Mouse (Mus musculus): ENCODE measurements around the gene Cep128. TPM values are rescaled to one million over a fixed set of nuclear protein-coding genes. Genes with fewer than 3 reads are reported as not detected.

The Cep128 gene
- polyA plus RNA-seq, 1 experiment: 12.8 TPM

DNA sequence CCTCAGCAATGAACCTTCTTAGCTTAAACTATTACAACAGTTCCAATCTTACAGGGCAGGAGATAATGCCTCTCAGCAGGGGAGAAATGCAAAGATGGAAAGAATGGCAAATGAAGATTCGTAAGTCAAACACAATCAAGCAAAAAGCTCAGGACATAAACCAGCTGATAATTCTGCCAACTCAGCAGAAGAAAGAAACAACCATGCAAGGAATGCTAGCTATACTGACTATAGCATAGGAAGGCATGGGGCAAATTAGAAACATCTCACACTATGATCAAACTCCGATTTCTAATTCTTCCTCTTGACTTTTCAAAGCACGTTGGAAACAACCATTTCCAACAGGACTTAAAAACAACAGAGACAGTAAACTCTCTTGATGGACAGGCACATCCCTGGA is 120.5 kb downstream of the Cep128 start:
- H3K36me3 ChIP-seq (ENCODE audit: control insufficient read depth, insufficient read depth, low read length): peaks cover 6% of the 10 kb centered on the region
- H3K27me3 ChIP-seq (ENCODE audit: control insufficient read depth, insufficient read depth, low read length): no peaks in the 10 kb centered on the region
- no peak for DNase-seq
- H3K27ac ChIP-seq (ENCODE audit: control insufficient read depth, insufficient read depth, low read length): no peak overlapping the region
- H3K4me3 ChIP-seq (ENCODE audit: control insufficient read depth, insufficient read depth, low read length): no peak overlapping the region
- H3K4me1 ChIP-seq (replicated peaks; ENCODE audit: control insufficient read depth, insufficient read depth, low read length): no peaks in the 10 kb centered on the region
- TF ChIP-seq CTCF (IDR thresholded peaks at IDR 0.05; ENCODE audit: borderline replicate concordance, control insufficient read depth, extremely low read depth, insufficient read depth, low read length, poor library complexity) (no peak), POLR2A (IDR thresholded peaks at IDR 0.05; ENCODE audit: control insufficient read depth, extremely low read depth, insufficient read depth, low read length, poor library complexity) (no peak)
- WGBS: 96% methylated on average over 3 of the region's 3 CpGs

DNA sequence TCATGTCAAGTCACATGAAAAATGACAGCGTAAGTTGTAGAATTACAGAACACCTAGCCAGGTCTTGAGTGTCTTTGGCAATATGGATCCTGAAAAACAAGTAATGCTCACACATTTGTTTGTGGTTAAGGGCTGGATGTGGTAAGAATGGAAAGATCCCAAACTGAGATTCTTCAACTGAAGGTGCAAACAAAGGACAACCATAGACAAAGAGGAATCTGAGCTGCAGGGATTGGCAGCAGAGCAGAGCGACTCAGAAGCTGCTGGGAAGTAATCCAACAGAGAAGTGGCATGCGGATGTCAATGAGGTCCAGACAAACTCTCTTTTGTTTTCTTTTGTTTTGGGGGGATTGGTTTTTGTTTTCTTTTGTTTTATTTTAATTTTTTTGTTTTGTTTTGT is 121.4 kb downstream of the Cep128 start:
- no peak overlapping the region for H3K4me3 ChIP-seq (ENCODE audit: control insufficient read depth, insufficient read depth, low read length)
- H3K4me1 ChIP-seq (replicated peaks; ENCODE audit: control insufficient read depth, insufficient read depth, low read length): no peaks in the 10 kb centered on the region
- H3K27me3 ChIP-seq (ENCODE audit: control insufficient read depth, insufficient read depth, low read length): no peaks in the 10 kb centered on the region
- H3K36me3 ChIP-seq (ENCODE audit: control insufficient read depth, insufficient read depth, low read length): peaks cover 6% of the 10 kb centered on the region
- DNase-seq: no peak
- WGBS: 93% methylated on average over 3 of the region's 3 CpGs
- no peak overlapping the region for H3K27ac ChIP-seq (ENCODE audit: control insufficient read depth, insufficient read depth, low read length)
- TF ChIP-seq CTCF (IDR thresholded peaks at IDR 0.05; ENCODE audit: borderline replicate concordance, control insufficient read depth, extremely low read depth, insufficient read depth, low read length, poor library complexity) (no peak), POLR2A (IDR thresholded peaks at IDR 0.05; ENCODE audit: control insufficient read depth, extremely low read depth, insufficient read depth, low read length, poor library complexity) (no peak)

DNA sequence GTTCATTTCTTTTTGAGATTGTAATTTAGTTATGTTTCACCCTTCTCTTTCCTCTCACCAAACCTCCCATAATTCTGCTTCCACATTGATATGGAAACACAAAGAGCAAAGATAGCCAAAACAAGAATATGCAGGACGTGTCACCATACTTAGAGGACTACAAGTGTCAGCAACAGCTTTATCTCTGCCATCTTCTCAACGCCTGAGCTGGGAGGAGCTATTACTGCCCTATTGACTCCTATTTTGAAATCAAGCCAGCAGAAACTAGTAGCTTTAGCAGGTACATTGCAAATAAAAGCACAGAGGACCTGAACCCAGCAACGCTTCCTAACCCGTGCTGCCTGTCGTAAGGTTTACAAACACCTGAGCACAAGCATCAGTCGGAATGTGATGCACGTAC is 127.9 kb downstream of the Cep128 start:
- Histone ChIP-seq H3K36me3 (ENCODE audit: control insufficient read depth, insufficient read depth, low read length) (peaks cover 6% of the 10 kb centered on the region), H3K27ac (ENCODE audit: control insufficient read depth, insufficient read depth, low read length) (no peak overlapping the region), H3K4me3 (ENCODE audit: control insufficient read depth, insufficient read depth, low read length) (no peak overlapping the region), H3K4me1 (replicated peaks; ENCODE audit: control insufficient read depth, insufficient read depth, low read length) (no peaks in the 10 kb centered on the region), H3K27me3 (ENCODE audit: control insufficient read depth, insufficient read depth, low read length) (no peaks in the 10 kb centered on the region)
- TF ChIP-seq POLR2A (IDR thresholded peaks at IDR 0.05; ENCODE audit: control insufficient read depth, extremely low read depth, insufficient read depth, low read length, poor library complexity) (no peak), CTCF (IDR thresholded peaks at IDR 0.05; ENCODE audit: borderline replicate concordance, control insufficient read depth, extremely low read depth, insufficient read depth, low read length, poor library complexity) (no peak)
- WGBS: 93% methylated on average over 7 of the region's 7 CpGs
- no peak for DNase-seq

DNA sequence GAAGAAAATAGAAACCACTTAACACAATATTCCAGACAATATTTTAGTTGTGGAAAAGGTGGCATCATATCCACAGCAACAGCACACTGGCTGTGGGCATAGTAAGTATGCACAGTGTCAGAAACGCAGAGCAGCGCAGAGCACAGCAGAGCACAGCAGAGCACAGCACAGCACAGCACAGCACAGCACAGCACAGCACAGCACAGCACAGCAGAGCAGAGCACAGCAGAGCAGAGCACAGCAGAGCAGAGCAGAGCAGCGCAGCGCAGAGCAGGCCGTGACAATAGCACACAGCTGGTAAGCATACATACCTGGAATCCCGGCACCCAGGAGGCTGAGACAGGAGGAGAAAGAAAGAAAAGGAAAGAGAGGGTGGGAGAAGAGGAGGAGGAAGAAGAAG is 129.4 kb downstream of the Cep128 start:
- WGBS: 98% methylated on average over 6 of the region's 6 CpGs
- DNase-seq: no peak
- H3K27me3 ChIP-seq (ENCODE audit: control insufficient read depth, insufficient read depth, low read length): no peaks in the 10 kb centered on the region
- no peak overlapping the region for H3K4me3 ChIP-seq (ENCODE audit: control insufficient read depth, insufficient read depth, low read length)
- no peak for TF ChIP-seq CTCF (IDR thresholded peaks at IDR 0.05; ENCODE audit: borderline replicate concordance, control insufficient read depth, extremely low read depth, insufficient read depth, low read length, poor library complexity)
- TF ChIP-seq POLR2A (IDR thresholded peaks at IDR 0.05; ENCODE audit: control insufficient read depth, extremely low read depth, insufficient read depth, low read length, poor library complexity): no peak
- H3K4me1 ChIP-seq (replicated peaks; ENCODE audit: control insufficient read depth, insufficient read depth, low read length): no peaks in the 10 kb centered on the region
- no peak overlapping the region for H3K27ac ChIP-seq (ENCODE audit: control insufficient read depth, insufficient read depth, low read length)
- peaks cover 1% of the 10 kb centered on the region; the same call in 1 of the 2 replicates for H3K36me3 ChIP-seq (ENCODE audit: control insufficient read depth, insufficient read depth, low read length)

DNA sequence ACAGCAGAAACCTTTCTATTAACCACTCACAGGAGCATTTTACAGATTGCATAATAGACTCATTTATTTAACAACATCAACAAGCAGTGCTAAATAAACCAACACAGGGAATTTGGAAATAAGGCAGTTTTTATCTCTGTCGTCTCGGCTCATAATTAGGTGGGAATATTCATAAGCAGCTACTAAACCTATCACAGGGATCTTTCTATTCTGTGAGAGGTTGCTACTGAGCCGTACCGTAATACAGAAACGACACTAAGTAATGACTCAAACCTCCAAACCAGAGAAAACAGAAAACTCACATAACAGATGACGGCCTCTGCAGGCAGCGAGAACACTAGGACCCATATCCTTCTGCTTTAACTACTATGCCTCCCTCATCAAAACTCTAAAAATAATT is 163.6 kb downstream of the Cep128 start:
- H3K36me3 ChIP-seq (ENCODE audit: control insufficient read depth, insufficient read depth, low read length): no peaks in the 10 kb centered on the region
- H3K4me3 ChIP-seq (ENCODE audit: control insufficient read depth, insufficient read depth, low read length): no peak overlapping the region
- 96% methylated on average over 7 of the region's 7 CpGs for WGBS
- DNase-seq: no peak
- H3K27me3 ChIP-seq (ENCODE audit: control insufficient read depth, insufficient read depth, low read length): no peaks in the 10 kb centered on the region
- no peak overlapping the region for H3K27ac ChIP-seq (ENCODE audit: control insufficient read depth, insufficient read depth, low read length)
- no peak for TF ChIP-seq CTCF (IDR thresholded peaks at IDR 0.05; ENCODE audit: borderline replicate concordance, control insufficient read depth, extremely low read depth, insufficient read depth, low read length, poor library complexity)
- H3K4me1 ChIP-seq (replicated peaks; ENCODE audit: control insufficient read depth, insufficient read depth, low read length): no peaks in the 10 kb centered on the region

DNA sequence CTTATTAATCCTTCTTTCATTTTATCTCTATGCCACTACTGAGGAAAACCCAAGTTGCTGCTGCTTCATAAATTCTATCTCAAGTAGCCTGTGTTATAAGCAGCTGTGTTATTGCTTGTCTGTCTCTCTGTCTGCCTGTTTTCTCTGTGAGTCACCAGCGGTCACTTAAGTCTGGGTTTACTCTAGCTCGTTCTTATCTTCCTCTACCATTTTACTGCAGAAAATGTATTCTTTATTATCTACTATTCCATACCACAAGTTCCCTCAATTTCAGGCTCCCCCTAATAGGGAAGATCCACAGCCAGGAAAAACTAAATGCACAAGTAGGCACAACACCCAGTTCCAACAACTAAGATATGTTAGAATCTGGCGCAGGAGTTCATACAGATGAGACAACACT is 178.7 kb downstream of the Cep128 start:
- H3K4me3 ChIP-seq (ENCODE audit: control insufficient read depth, insufficient read depth, low read length): no peak overlapping the region
- no peak overlapping the region for H3K27ac ChIP-seq (ENCODE audit: control insufficient read depth, insufficient read depth, low read length)
- no peaks in the 10 kb centered on the region for H3K27me3 ChIP-seq (ENCODE audit: control insufficient read depth, insufficient read depth, low read length)
- no peaks in the 10 kb centered on the region for H3K36me3 ChIP-seq (ENCODE audit: control insufficient read depth, insufficient read depth, low read length)
- WGBS: 95% methylated on average over 3 of the region's 3 CpGs
- no peak for TF ChIP-seq CTCF (IDR thresholded peaks at IDR 0.05; ENCODE audit: borderline replicate concordance, control insufficient read depth, extremely low read depth, insufficient read depth, low read length, poor library complexity)
- TF ChIP-seq POLR2A (IDR thresholded peaks at IDR 0.05; ENCODE audit: control insufficient read depth, extremely low read depth, insufficient read depth, low read length, poor library complexity): no peak
- H3K4me1 ChIP-seq (replicated peaks; ENCODE audit: control insufficient read depth, insufficient read depth, low read length): no peaks in the 10 kb centered on the region
- no peak for DNase-seq

DNA sequence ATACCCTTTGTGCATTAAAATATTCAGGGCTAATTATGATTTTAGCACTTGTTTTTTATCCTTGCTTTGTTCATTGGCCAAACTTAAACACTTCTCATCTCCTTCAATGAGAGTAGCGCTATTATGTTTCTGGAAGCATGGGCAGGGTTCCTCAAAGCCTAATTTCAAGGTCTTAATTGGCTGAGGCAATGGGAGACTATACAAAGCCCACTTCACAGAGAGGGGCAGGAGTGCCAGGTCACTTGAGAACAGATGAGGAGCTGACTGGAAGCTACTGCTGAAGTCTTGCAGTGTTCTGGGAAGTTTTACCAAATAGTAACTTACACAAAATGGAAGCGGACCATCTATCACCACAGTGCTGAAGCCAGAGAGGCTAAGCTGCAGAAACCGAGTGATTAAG is 179.9 kb downstream of the Cep128 start:
- Histone ChIP-seq H3K4me1 (replicated peaks; ENCODE audit: control insufficient read depth, insufficient read depth, low read length) (no peaks in the 10 kb centered on the region), H3K36me3 (ENCODE audit: control insufficient read depth, insufficient read depth, low read length) (no peaks in the 10 kb centered on the region), H3K27me3 (ENCODE audit: control insufficient read depth, insufficient read depth, low read length) (no peaks in the 10 kb centered on the region), H3K4me3 (ENCODE audit: control insufficient read depth, insufficient read depth, low read length) (no peak overlapping the region), H3K27ac (ENCODE audit: control insufficient read depth, insufficient read depth, low read length) (no peak overlapping the region)
- 98% methylated on average over 3 of the region's 3 CpGs for WGBS
- no peak for TF ChIP-seq POLR2A (IDR thresholded peaks at IDR 0.05; ENCODE audit: control insufficient read depth, extremely low read depth, insufficient read depth, low read length, poor library complexity)
- TF ChIP-seq CTCF (IDR thresholded peaks at IDR 0.05; ENCODE audit: borderline replicate concordance, control insufficient read depth, extremely low read depth, insufficient read depth, low read length, poor library complexity): no peak
- DNase-seq: no peak

Data from thymus, adult 2 months (tissue).